Mouse (Mus musculus) hindbrain, embryonic 14.5 days (tissue): ENCODE data around the gene Flcn. TPM values are rescaled to one million over a fixed set of nuclear protein-coding genes. Genes with fewer than 3 reads are reported as not detected.

Source experiments
- ATAC-seq: fragments of 200-750 bp; cut with Nextera tagmentation; 2 replicates; pipeline ENCODE4 v1.8.0; 2017; ENCODE audit warnings: moderate number of reproducible peaks, mild to moderate bottlenecking, moderate TSS enrichment, moderate library complexity; ENCODE audit not compliant: low FRiP score
- DNase-seq: peaks from one replicate; pipeline ENCODE4 v3.0.0-alpha.2; 2015; ENCODE audit warnings: low spot score
- H3K27ac ChIP-seq: fragments of 300-500 bp; sonication (generic); 2 replicates; pipeline ENCODE4 v1.5.1; 2014; ENCODE audit warnings: mild to moderate bottlenecking, moderate library complexity
- H3K27me3 ChIP-seq: fragments of 300-500 bp; sonication (generic); 2 replicates; pipeline ENCODE4 v1.6.1; 2014; ENCODE audit warnings: mild to moderate bottlenecking, low read length, mixed read lengths; ENCODE audit not compliant: control insufficient read depth, insufficient read depth
- H3K36me3 ChIP-seq: fragments of 300-500 bp; sonication (generic); replicated peaks from 2 replicates; pipeline ENCODE4 v1.6.1; 2014; ENCODE audit not compliant: control insufficient read depth, insufficient read depth
- H3K4me1 ChIP-seq: fragments of 300-500 bp; sonication (generic); replicated peaks from 2 replicates; pipeline ENCODE4 v1.6.1; 2014; ENCODE audit warnings: antibody characterized with exemption, low read length, mixed read lengths; ENCODE audit not compliant: control insufficient read depth, insufficient read depth
- H3K4me2 ChIP-seq: fragments of 300-500 bp; sonication (generic); replicated peaks from 2 replicates; pipeline ENCODE4 v1.6.1; 2014; ENCODE audit warnings: mild to moderate bottlenecking, moderate library complexity
- H3K4me3 ChIP-seq: fragments of 300-500 bp; sonication (generic); replicated peaks from 2 replicates; pipeline ENCODE4 v1.5.1; 2014; ENCODE audit warnings: mild to moderate bottlenecking, low read length
- H3K9ac ChIP-seq: fragments of 300-500 bp; sonication (generic); 2 replicates; pipeline ENCODE4 v1.6.1; 2014
- H3K9me3 ChIP-seq: fragments of 300-500 bp; sonication (generic); 2 replicates; pipeline ENCODE4 v1.6.1; 2016; ENCODE audit warnings: low read length; ENCODE audit not compliant: control insufficient read depth
- WGBS: fragments of 180-500 bp; shearing (Covaris S2); extraction: QIAGEN DNeasy Blood & Tissue Kit; methylation state at CpG from one replicate; pipeline ENCODE4 v1.1.7; 2014; 5-methylcytosine and 5-hydroxymethylcytosine counted together
- polyA plus RNA-seq: library from polyadenylated mRNA; unstranded; fragments of >200 nt; fragmentation: Nextera tagmentation; extraction: Ambion mirVana; gene quantifications from 2 replicates; pipeline ENCODE4 v1.2.1, GENCODE M21; 2014

Flcn gene
- polyA plus RNA-seq, 1 experiment from 2014 or later, result 35.9 TPM

GRCm38 (mm10) chr11:59809071-59809669 is 646 bp downstream of the Flcn start:
- no peak for DNase-seq
- Histone ChIP-seq H3K4me1 (peaks cover 9% of the 10 kb centered on the region), H3K27me3 (no peaks in the 10 kb centered on the region)

GRCm38 (mm10) chr11:59808170-59808960 is 1.5 kb downstream of the Flcn start:
- peak overlapping the region; percentile 62 for H3K4me3 ChIP-seq
- H3K4me1 ChIP-seq, result peaks cover 9% of the 10 kb centered on the region
- no peak for DNase-seq
- H3K36me3 ChIP-seq, result peaks cover 46% of the 10 kb centered on the region
- no peaks in the 10 kb centered on the region for H3K9me3 ChIP-seq
- WGBS, result 68% methylated on average over 14 of the region's 14 CpGs
- no peak for ATAC-seq
- H3K9ac ChIP-seq, result peak overlapping the region; percentile 78
- H3K4me2 ChIP-seq, result peak overlapping the region; percentile 69
- H3K27me3 ChIP-seq, result no peaks in the 10 kb centered on the region
- H3K27ac ChIP-seq, result no peak overlapping the region

More at GRCm38 (mm10) chr11:59809071-59809669, 646 bp downstream of the Flcn start:
- Histone ChIP-seq H3K4me3 (peak overlapping the region; percentile 62), H3K27ac (peak overlapping the region; percentile 96), H3K9ac (peak overlapping the region; percentile 78), H3K9me3 (no peaks in the 10 kb centered on the region), H3K36me3 (peaks cover 38% of the 10 kb centered on the region), H3K4me2 (peak overlapping the region; percentile 69)
- WGBS, result 0% methylated on average over 15 of the region's 15 CpGs
- no peak for ATAC-seq

GRCm38 (mm10) chr11:59805656-59806055 is 4.2 kb downstream of the Flcn start:
- Histone ChIP-seq H3K27ac (no peak overlapping the region), H3K4me3 (no peak overlapping the region), H3K9me3 (no peaks in the 10 kb centered on the region), H3K4me2 (no peak overlapping the region), H3K27me3 (no peaks in the 10 kb centered on the region), H3K4me1 (peaks cover 9% of the 10 kb centered on the region), H3K36me3 (peaks cover 73% of the 10 kb centered on the region), H3K9ac (no peak overlapping the region)
- ATAC-seq (no peak), DNase-seq (no peak)
- WGBS, result 96% methylated on average over 2 of the region's 2 CpGs

DNA sequence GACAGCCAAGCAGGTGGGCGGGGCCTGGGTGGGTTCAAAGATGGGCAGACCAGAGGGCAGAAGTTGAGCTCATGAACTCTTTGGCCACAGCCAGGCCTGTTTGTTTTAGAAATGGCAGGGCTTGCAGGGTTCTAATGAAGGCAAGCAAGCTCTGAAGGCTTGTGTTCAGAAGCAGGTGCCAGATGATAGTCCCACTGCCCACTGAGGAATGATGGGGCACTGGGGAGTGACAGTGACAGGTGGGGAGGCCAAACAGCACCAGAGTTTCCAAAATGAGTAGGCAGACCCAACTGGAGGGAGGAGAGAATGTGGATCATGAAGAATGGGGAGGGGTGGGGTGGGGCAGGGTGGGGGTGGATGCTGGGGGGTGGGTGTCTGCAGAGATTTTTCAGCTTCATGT is 4.6 kb downstream of the Flcn start:
- peaks cover 77% of the 10 kb centered on the region for H3K36me3 ChIP-seq
- no peak overlapping the region for H3K4me3 ChIP-seq
- WGBS, result 92% methylated on average over 1 of the region's 1 CpGs

DNA sequence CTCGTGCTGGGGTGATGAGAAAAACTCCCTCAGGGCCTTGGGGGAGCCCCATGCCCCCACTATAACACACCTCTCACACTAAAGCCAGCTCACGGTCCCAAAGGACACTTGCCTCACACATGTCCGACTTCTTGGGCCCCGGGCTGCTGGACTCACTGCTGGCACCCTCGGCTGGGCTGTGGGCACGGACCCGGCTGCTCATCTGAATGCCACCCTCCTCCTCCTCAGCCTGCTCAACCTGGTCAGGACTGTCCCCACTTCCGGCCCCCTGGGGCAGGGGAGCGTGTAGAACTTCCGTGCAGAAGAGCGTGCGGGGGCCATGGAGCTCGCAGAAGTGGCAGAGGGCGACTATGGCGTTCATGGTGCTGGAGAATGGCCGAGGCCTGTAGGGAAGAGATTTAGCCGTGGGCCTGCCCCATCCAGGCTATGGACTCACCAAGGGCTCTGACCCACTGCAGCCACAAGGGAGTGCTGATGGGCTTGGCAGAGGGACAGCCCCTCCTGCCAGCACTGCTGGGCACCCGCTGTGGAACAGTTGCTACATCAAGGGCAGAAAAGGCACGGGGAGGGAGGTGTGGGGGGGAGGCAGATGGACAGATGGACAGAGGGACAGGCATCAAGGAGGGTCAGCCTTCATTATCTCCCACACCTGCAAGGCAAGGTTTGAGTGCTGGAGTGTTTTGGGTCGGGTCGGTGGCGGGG is 5.3 kb downstream of the Flcn start:
- DNase-seq (no peak), ATAC-seq (no peak)
- Histone ChIP-seq H3K36me3 (peaks cover 84% of the 10 kb centered on the region), H3K9me3 (no peaks in the 10 kb centered on the region), H3K4me1 (peaks cover 9% of the 10 kb centered on the region), H3K4me2 (no peak overlapping the region), H3K4me3 (no peak overlapping the region), H3K27ac (no peak overlapping the region), H3K27me3 (no peaks in the 10 kb centered on the region), H3K9ac (no peak overlapping the region)
- 94% methylated on average over 22 of the region's 22 CpGs for WGBS

More for the DNA sequence above, 4.6 kb downstream of the Flcn start:
- Histone ChIP-seq H3K4me1 (peaks cover 9% of the 10 kb centered on the region), H3K4me2 (no peak overlapping the region), H3K27me3 (no peaks in the 10 kb centered on the region), H3K9me3 (no peaks in the 10 kb centered on the region), H3K9ac (no peak overlapping the region), H3K27ac (no peak overlapping the region)
- no peak for DNase-seq
- no peak for ATAC-seq

DNA sequence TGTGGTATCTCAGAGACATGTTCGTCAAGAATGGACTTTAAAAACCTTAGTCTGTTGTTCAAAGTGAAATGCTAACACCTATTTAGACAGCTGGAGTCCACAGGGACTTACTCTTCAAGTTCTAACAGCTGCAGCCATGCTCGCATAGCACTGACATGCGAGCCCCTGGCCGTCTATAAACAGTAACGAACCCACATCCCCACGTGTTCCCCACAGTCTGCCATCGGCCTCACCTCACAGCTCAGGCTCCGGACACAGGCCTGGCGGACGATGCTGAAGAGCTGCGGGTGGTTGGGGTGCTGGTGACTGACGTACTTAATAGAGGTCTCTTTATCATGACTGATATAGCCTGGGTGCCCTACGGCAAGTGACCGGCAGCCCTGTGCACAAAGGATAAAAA is 6.3 kb downstream of the Flcn start:
- Histone ChIP-seq H3K27me3 (no peaks in the 10 kb centered on the region), H3K36me3 (peaks cover 95% of the 10 kb centered on the region), H3K4me1 (peaks cover 5% of the 10 kb centered on the region), H3K27ac (no peak overlapping the region), H3K4me3 (no peak overlapping the region), H3K9ac (no peak overlapping the region), H3K4me2 (no peak overlapping the region), H3K9me3 (no peaks in the 10 kb centered on the region)
- no peak for ATAC-seq
- 94% methylated on average over 14 of the region's 14 CpGs for WGBS
- DNase-seq, result no peak

- H3K4me1 ChIP-seq, result no peaks in the 10 kb centered on the region
- 96% methylated on average over 8 of the region's 8 CpGs for WGBS
- H3K4me3 ChIP-seq, result no peak overlapping the region
- DNase-seq (no peak), ATAC-seq (no peak)
- H3K27ac ChIP-seq, result no peak overlapping the region
- peaks cover 100% of the 10 kb centered on the region for H3K36me3 ChIP-seq
- no peak overlapping the region for H3K9ac ChIP-seq
- no peaks in the 10 kb centered on the region for H3K27me3 ChIP-seq
- no peak overlapping the region for H3K4me2 ChIP-seq
- no peaks in the 10 kb centered on the region for H3K9me3 ChIP-seq
Measured at GRCm38 (mm10) chr11:59801881-59802280, 7.9 kb downstream of the Flcn start.

DNA sequence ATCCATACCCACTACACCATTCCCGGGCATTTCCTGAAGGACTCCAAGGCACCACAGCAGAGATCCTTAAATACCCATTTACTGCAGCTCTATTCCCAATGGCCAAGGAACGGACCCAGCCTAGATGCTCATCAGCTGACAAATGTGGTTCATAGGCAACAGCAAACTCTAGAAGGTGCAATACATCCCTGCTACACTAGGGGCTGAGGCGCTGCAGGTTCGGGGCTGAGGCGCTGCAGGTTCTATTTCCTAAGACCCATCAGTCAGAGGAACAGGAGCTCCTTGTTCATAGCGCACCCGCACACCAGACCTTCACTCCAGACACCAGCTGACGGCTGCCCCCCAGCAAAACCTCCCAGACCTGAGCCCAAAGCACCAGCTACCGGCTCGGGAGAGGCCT is 9.4 kb downstream of the Flcn start:
- Histone ChIP-seq H3K4me1 (no peaks in the 10 kb centered on the region), H3K4me3 (no peak overlapping the region), H3K4me2 (no peak overlapping the region), H3K9me3 (no peaks in the 10 kb centered on the region), H3K36me3 (peaks cover 100% of the 10 kb centered on the region), H3K27ac (no peak overlapping the region), H3K9ac (no peak overlapping the region), H3K27me3 (no peaks in the 10 kb centered on the region)
- DNase-seq, result no peak
- ATAC-seq, result no peak
- 93% methylated on average over 10 of the region's 10 CpGs for WGBS

GRCm38 (mm10) chr11:59793390-59793789 is 16.4 kb downstream of the Flcn start:
- Histone ChIP-seq H3K36me3 (peaks cover 79% of the 10 kb centered on the region), H3K4me1 (no peaks in the 10 kb centered on the region), H3K27me3 (no peaks in the 10 kb centered on the region), H3K4me3 (no peak overlapping the region), H3K27ac (no peak overlapping the region), H3K4me2 (no peak overlapping the region), H3K9me3 (no peaks in the 10 kb centered on the region), H3K9ac (no peak overlapping the region)
- no peak for DNase-seq
- no peak for ATAC-seq
- 89% methylated on average over 6 of the region's 6 CpGs for WGBS
